Mouse (Mus musculus): ENCODE data around the gene Rnf32.

DNA sequence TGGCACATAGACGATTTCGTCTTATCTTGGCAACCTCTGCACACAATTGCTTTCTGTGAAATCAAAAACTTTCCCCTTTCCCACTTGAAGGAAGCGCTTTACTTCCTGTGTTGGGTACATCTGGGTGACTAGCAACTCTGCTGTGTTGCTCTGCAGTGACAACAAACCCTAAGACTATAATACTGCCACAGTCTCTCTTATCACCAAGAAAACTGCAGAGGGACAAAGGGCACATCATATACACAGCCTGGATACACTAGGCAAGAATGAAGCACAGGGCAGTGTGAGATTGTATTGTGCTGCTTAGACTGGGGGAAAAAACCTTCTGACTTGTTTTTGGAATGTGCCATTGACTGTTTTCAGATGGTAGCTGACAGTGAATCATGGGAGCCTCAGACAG lies 4.1 kb downstream of the Rnf32 start:
- TF ChIP-seq POLR2A (IDR thresholded peaks at IDR 0.05; ENCODE audit: borderline replicate concordance, extremely low read depth, low read depth, low read length) (no peak), CTCF (IDR thresholded peaks at IDR 0.05; ENCODE audit: insufficient read depth, low read length) (no peak)

Measured in lung, adult 2 months (tissue).